Mouse (Mus musculus) megakaryocyte, embryonic 14.5 days (primary cell): Measurements from ENCODE around the gene Olfr547.

ENCODE experiments used
- FLI1 ChIP-seq: IDR thresholded peaks from 2 replicates; pipeline ENCODE4 v1.6.1; 2012; ENCODE audit warnings: low read length, inconsistent platforms, mixed read lengths
- GATA1 ChIP-seq: IDR thresholded peaks from 3 replicates; pipeline ENCODE4 v1.6.1; 2012; ENCODE audit warnings: mixed read lengths, low read length, inconsistent platforms, borderline replicate concordance

DNA sequence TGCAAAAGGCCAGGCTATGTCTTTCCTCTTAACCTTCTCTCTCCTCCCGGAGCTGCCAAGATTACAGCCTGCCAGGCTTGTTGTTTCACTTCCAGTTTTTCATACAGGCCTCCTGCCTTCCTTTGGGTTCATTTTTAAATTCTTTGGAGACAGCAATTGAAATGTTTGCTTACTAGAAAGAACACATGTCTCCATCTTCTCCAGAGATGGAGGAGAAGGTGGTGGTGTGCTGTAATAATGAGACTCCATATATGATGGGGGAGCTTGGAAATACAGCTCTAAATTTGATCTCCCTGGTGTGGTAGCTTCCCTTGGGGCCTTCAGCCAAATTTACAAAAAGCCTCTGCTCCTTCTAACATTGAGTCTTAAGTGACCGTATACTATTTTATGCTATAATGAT is 6.0 kb downstream of the Olfr547 start, which contains the start of gene Olfr548-ps1:
- TF ChIP-seq FLI1, result no peak
- no peak for TF ChIP-seq GATA1
